Mouse (Mus musculus): ENCODE results near the gene Per1.
A peak's percentile ranks its signal among the peaks of the same experiment; 100 is the strongest.

The Per1 gene

GRCm38 (mm10) chr11:69114621-69115020, 19.6 kb downstream of the Per1 start:
- DNase-seq (ENCODE audit: low spot score): no peak

DNA sequence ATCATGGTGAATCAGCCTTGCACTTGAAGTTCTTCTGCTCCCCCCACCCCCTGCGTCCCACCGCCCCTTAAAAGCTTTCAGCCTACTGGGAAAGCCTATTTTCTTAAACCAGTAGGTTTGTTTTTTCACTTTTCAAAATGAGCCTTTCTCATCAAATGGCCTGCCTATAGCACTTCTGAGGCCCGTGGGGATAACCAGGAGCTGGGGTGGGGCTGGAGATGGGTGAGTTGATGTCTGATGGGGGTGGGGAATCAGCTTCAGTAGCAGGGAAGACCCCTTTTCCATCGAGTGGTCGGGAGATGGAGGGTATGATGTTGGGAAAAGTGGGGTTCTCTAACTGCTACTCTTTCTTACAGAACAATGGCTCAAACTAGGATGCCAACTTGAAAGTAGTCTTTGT, 21.8 kb downstream of the Per1 start:
- DNase-seq (ENCODE audit: low spot score): no peak

GRCm38 (mm10) chr11:69117737-69118695, 23.0 kb downstream of the Per1 start:
- peak; percentile 71 for DNase-seq (ENCODE audit: low spot score)

- peak; percentile 92 for DNase-seq (ENCODE audit: low spot score)
Measured at GRCm38 (mm10) chr11:69118765-69119164, 23.7 kb downstream of the Per1 start.

GRCm38 (mm10) chr11:69119446-69120155, 24.6 kb downstream of the Per1 start:
- no peak for DNase-seq (ENCODE audit: low spot score)

DNA sequence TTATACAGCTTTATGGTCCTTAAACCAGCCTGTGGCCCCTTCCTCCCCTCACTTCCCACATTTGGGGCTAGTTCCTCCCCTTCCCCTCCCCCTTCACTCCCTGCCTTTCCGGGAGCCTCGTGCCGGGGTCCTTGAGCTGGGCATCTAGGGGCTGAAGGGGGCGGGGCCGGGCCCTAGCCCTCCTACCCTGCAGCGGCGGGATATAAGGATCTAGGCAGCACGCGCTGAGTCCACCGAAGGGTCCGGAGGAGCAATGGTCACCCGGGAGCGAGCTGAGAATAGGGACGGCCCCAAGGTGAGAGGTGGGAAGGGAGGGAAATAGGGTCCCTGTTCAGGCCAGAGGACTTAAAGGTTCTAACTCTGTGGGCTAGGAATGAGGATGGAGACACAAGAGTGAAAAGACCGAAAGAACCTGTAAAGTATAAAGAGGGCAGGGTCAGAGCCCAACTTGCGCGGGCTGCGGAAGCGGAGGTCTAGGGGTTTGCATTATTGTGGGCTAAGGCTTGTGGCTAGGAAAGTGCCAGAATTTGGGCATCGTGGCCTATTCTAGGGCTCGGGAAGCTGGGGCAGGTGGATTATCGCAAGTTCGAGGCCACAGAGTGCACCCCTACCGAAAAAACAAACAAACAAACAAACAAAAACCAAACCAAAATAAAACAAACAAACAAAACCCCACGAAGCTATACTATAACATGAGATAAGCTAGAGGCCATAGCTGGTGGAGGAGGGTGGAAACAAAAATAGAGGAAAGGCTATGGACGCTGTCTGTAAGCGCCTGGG, 25.4 kb downstream of the Per1 start, which contains the start of gene Hes7:
Hes7 (plus strand) TSS at position 184 of the 780 bp plus-strand sequence.
- DNase-seq (ENCODE audit: low spot score): no peak

- no peak for DNase-seq (ENCODE audit: low spot score)
Measured at GRCm38 (mm10) chr11:69121001-69121740, 26.2 kb downstream of the Per1 start.

DNA sequence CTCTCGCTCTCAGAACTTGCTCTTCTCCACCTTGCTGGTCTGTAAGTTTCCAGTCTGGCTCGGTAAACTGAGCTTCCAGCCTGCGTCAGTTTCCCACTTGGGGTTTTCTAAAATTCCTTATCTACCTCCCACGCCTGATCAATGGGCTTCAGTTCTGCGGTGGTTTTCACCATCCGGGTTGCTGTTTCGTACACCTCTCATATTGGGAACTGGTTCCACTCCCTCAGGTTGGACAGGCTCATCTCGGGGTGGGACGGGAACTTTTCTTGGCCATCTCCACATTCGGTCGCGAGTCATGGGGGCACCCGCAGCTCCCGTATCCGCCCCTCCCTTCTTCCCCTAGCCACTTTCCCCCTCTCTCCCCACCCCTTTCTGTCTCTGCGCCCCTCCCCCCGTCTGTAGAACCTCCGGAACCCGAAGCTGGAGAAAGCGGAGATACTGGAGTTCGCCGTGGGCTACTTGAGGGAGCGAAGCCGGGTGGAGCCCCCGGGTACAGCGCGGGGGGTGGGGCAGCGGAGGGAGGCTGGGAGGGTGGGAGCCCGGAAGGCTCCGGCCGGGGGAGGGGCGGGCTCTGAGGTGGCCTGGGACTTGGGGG, 26.8 kb downstream of the Per1 start:
- no peak for DNase-seq (ENCODE audit: low spot score)

DNA sequence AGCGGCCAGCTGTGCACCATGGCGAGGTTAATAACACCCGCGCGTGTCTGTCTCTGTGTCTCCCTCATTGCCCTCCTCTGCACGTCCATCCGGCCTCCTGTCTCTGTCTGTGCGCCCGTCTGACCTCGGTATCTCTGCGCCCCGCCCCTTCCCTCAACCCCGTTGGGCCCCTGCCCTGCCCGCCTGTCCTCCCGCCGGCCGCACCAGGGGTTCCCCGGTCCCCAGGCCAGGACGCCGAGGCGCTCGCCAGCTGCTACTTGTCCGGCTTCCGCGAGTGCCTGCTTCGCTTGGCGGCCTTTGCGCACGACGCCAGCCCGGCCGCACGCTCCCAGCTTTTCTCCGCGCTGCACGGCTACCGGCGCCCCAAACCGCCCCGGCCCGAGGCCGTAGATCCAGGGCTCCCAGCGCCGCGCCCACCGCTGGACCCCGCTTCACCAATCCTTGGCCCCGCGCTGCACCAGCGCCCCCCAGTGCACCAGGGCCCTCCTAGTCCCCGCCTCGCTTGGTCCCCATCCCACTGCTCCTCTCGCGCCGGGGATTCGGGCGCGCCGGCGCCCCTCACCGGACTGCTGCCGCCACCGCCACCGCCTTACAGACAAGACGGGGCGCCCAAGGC, 27.4 kb downstream of the Per1 start, which contains the start of gene 9130213A22Rik:
9130213A22Rik (minus strand) TSS at position 254 of the 616 bp plus-strand sequence.
- DNase-seq (ENCODE audit: low spot score): peak; percentile 75

DNA sequence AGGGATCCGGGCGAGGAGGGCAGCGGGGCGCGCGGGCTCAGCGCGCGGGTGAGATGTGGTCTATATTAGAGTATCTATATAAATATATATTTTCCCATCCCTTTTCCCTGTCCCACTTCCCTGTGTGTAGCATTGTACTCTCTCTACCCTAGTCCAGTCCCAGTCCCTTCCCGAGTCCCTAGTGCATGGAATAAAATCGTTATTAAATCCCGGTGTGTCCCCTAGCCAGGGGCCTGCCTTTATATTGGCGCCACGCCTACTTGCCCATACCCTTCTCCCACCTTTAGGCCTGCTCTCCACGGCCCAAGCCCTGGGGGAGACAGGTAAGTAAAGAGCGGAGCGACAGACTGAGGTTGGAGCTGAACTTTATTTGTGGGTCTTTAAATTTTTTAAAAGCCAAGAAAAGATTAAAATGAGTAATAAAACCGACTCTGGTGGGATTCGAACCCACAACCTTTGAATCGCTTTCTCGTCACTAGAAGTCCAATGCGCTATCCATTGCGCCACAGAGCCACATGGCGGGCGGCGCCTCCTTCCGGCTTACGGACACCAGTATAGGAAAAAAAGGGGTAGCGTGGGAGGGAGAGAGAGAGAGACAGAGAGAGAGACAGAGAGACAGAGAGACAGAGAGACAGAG, 28.2 kb downstream of the Per1 start:
- peak; percentile 93 for DNase-seq (ENCODE audit: low spot score)

DNA sequence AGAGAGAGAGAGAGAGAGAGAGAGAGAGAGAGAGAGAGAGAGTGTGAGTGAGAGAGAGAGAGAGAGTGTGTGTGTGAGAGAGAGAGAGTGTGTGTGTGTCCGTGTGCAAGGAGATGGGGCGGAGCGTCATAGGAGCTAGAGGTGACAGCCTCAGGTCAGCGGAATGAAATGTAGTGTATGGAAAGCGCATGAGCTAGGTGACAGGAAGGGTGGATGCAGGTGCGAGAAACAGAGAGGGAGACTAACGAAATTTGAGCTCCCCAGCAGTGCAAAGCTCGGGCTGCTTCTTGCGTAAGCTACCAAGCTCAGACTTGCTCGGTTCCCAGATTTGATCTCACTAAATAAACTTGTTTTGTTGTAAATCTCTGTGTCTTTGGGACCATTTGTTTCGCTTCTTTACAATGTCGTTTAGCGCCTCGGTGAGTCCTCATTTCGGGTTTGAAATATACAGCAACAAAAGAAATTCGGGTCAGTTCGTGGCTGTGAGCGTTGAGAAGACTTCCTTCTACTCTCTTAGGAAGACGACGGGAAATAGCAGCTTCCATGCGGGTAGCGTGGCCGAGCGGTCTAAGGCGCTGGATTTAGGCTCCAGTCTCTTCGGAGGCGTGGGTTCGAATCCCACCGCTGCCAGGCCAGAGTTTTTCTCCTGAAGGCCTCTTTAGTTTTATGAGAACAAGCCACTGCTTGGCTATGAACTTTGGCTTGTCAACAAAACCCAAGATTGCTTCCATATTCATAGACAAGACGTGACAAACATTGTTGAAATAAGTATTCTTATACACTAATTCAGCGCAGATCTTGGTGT, 28.9 kb downstream of the Per1 start:
- peak; percentile 96 for DNase-seq (ENCODE audit: low spot score)

GRCm38 (mm10) chr11:69124498-69124847, 29.5 kb downstream of the Per1 start:
- peak; percentile 87 for DNase-seq (ENCODE audit: low spot score)

- DNase-seq (ENCODE audit: low spot score): peak; percentile 88
Measured at GRCm38 (mm10) chr11:69125041-69125851, 30.2 kb downstream of the Per1 start.

DNA sequence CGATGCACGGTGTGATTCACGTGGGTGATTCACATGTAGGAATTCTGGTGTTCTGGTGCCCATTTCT, 30.7 kb downstream of the Per1 start, which contains the start of gene Aloxe3:
Aloxe3 (plus strand) TSS at position 45 of the 67 bp plus-strand sequence.
- DNase-seq (ENCODE audit: low spot score): no peak

GRCm38 (mm10) chr11:69125919-69126705, 31.1 kb downstream of the Per1 start:
- DNase-seq (ENCODE audit: low spot score): no peak

DNA sequence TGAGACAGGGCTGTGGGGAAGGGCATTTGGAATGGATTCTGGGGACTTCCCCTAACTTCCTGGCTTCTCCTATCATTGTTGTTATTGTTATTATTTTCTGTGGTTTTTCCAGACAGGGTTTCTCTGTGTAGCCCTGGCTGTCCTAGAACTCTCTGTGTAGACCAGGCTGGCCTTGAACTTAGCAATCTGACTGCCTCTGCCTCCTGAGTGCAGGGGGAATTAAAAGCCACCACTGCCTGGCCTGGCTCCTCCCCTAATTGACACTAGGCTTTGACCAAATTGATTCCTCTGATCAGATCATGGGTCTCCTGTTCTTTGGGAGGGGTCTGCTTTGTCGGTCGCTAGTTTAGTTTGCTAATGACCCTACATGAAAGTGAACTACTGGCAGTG, 31.7 kb downstream of the Per1 start:
- no peak for DNase-seq (ENCODE audit: low spot score)

DNA sequence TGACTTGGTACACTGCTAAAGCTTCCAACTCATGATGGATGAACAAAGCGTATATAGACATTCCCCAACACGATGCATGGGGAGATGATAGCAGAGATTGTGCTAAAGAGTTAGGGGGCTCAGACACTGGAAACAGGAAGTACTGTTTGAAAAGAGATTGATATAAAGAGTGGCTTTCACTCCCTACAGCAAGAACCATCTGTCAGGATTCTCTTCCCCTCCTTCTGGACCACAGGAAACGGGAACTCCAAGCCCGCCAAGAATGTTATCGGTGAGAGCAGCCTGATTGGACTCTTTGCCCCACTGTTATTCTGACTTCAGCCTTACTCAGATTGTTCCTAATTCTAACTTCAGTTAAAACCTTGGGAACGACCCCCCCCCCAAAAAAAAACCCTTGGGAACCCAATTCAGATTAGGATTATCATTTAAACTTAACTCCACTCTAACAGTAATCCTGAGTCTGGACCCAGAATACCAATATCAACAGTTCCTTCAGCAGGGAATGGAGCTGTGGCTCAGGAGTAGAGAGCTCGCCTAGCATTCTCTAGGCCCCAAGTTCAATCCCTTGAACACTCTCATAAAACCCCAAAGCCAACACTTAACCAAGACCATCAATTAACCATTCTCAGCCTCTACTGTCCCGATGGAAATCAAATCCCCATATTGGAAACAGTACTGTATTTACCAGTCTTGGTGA, 33.6 kb downstream of the Per1 start:
- no peak for DNase-seq (ENCODE audit: low spot score)

- no peak for DNase-seq (ENCODE audit: low spot score)
Measured at GRCm38 (mm10) chr11:69133566-69133922, 38.5 kb downstream of the Per1 start.

All from adipocyte (in vitro differentiated cells).